Mouse (Mus musculus) mouse trophoblast stem cell (cell line): ENCODE data around the gene Clec4g.

Experiments
- in situ Hi-C, 2 experiments: fragments of 300-500 bp; cut with MseI, MboI; formaldehyde crosslinking; loops; 2 replicates in 1 of 2; 3 replicates in 1 of 2; pipeline ENCODE4 v1.15.1; 2025

The Clec4g gene

DNA sequence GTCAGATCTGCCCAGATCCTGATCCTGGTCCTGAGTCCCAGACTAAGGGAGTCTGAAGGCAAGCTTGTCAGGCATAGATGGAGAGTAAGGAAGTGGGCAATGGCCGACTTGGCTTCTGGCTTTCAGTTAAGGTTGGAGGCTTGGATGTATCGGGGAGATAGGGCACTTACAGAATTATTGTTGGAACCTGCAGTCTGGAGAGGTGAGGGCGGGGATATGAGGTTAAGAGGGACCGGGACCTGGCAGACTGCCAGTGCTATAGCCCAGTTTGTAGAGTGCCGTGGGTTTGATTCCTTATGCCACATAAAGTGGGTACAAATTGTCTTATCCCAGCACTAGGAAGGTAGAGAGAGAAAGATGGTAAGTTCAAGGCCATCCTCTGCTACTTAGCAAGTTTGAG lies 40.8 kb downstream of the Clec4g start:
- in situ Hi-C loops, result no loop called here

DNA sequence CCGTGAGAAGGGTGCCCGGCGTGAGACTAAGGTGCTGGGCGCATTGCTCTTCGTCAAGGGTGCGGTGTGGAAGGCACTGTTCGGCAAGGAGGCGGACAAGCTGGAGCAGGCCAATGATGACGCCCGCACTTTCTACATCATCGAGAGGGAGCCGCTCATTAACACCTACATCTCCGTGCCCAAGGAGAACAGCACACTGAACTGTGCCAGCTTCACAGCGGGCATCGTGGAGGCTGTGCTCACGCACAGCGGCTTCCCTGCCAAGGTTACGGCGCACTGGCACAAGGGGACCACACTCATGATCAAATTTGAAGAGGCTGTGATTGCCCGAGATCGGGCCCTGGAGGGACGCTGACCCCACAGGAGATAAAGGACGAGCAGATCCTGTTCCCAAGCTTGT lies 41.2 kb downstream of the Clec4g start:
- in situ Hi-C loops, result no loop called here

DNA sequence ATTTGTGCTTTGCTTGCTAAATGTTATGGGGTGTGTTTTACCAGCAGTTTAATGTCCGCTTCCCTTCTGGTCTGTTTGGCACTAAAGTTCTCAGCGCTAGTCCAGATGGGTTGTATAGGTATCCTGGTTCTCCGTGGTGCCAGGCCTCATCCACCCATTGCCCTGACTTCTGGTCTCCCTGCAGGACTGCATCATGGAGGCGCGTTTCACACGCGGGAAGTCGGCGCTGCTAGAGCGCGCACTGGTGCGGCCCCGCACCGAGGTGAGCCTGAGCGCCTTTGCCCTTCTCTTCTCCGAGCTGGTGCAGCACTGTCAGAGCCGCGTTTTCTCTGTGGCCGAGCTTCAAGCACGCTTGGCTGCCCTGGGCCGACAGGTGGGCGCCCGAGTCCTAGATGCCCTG lies 41.6 kb downstream of the Clec4g start:
- in situ Hi-C loops, result no loop called here

DNA sequence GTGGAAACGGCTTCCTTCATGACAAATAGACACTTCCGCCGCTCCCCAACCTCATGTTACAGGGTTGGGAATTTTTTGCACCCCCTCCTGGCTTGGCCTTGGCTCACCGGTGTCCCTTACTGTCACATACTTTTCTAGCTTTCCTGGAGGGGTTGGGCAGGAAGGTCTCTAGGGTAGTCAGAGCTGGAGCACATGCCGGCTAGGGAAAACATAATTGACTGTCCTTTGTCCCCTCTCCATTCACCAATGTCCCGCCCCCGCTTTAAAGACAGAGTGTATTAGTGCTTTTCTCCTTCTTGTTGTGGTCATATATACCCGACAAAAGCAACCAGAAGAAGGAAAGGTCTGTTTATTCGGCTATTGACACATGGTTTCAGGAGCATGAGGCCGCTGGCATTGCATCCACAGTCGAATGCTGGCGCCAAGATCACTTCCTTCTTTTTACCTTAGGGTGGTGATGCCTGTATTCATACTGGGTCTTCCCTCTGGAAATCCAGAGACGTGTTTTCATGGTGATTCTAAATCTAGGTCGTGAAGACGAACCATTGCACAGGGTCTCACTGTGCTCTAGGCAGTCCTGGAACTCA lies 43.4 kb downstream of the Clec4g start:
- in situ Hi-C loops, result no loop called here

DNA sequence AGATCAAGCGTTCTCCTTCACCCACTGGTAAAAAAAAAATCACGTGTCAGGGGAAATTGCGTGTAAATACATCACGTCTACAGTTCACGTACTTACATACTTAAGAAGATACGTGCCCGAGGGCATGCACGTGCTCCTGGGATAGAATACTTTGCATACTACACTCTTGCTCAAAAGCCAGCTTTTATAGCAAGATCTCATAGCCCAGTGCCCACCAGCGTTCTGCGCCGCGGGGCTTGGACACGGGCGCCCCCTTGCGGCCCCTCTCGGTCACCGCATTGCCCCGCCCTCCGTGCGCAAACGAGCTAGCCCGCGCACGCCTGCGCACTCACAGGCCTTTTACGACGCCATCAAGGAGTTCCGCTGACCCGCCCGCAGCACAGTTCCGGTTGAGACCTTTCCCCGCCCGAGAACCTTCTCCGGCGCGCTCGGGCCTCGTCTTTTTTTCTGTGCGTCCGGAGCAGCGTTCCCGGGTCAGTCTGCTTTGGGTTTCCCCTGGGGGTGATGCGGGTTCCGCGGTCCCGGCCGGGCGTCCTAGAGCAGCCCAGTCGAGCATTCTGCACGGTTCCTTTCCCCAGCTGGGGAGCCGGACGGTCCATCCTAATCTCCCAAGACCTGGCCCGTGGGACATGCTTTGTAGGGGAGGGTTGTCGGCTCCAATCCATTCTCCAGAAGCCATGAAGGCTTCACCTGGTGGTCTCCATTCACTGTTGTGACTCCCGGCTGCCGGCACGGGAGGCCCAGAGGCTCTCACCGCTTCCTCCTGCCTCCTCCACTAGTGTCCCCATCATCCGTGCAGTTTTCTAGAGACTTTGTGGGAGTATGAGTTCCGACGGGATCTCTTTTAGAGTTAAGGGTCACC lies 44.1 kb downstream of the Clec4g start, which contains the start of gene Trappc5:
TSS of gene Trappc5 (plus strand) at position 169 of the 862 bp plus-strand sequence.
- in situ Hi-C loops, result no loop called here

DNA sequence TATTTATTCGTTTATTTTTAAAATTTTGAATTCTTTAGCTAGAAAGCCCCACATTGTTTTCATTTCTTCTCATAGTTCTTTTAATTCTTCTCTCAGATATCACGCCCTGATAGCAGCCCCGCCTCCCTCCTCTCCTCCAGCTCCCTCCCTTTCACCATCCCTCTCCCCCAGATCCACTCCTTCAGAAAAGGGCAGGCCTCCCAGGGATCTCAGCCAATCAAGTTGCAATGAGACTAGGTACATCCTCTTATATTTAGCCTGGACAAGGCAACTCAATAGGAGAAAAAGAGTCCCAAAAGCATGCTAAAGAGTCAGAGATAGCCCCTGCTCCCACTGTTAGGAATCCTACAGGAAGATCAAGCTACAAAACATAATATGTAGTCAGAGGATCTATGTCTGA lies 45.8 kb downstream of the Clec4g start:
- in situ Hi-C loops, result loop anchor here in 1 of 2 experiments (5.0 kb wide), 1 partner anchor 42 kb away; the partner anchor contains the start of gene Stxbp2

DNA sequence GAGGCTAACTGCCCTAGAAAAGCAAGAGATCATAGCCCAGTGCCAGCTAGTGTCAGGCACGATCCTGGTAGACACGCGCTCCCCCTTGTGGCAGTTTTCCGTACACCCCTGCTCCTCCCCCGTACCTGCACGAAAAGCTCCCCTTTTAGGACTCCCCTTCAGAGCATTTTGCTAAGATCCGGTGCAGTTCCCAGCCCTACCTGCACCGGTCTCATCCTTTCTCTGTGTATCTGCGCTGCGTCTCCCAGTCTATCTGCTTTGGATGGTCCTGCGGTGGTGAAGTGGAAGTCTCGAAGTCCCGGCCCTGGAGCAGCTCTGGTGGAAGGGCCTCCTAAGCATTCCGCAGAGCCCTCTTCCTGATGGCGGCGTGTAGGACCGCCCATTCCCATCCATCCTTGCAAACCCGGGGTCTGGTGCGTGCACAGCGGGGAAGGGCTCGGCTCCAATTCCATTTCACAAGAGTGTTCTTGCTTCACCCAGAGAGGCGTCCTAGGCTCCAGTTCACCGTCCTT lies 48.4 kb downstream of the Clec4g start, which contains the start of gene Fcor:
TSS of gene Fcor (minus strand) at position 383 of the 512 bp plus-strand sequence.
- in situ Hi-C loops, result loop anchor here in 1 of 2 experiments (5.0 kb wide), 1 partner anchor 40 kb away; the partner anchor contains the start of gene Stxbp2

DNA sequence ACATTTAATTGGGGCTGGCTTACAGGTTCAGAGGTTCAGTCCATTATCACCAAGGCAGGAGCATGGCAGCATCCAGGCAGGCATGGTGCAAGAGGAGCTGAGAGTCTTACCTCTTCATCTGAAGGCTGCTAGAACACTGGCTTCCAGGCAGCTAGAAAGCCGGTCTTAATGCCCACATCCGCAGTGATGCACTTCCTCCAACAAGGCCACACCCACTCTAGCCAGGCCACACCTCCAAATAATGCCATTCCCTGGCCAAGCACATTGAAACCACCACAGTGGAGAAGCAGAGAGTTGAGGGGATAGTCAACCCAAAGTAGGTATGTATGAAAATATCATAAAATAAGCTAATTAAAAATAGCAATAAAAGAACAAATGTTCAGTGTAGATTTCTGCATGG lies 50.1 kb downstream of the Clec4g start:
- in situ Hi-C loops, result loop anchor here in 1 of 2 experiments (5.0 kb wide), 1 partner anchor 38 kb away; the partner anchor contains the start of gene Stxbp2

DNA sequence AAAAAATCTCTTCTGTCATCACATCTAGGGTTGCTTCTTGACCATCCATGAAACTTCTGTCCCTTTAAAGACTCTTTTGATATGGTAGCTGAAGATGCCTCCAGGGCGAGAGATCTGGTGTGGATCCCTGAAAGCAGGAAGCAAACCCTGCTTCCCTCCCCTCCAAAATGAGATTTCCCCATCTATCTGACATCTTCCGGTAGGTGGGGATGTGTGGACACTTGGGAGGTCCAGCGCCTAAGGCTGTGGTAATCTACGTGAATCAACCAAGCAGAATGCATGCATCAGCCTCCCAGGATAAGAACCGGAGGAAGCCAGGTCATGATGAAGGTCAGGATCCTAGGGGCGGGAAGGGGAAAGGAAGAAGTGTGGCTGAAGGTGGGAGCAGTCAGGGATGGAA lies 54.9 kb downstream of the Clec4g start, which contains the start of gene Mcemp1:
TSS of gene Mcemp1 (plus strand) at position 248 of the 400 bp plus-strand sequence.
- in situ Hi-C loops, result no loop called here

DNA sequence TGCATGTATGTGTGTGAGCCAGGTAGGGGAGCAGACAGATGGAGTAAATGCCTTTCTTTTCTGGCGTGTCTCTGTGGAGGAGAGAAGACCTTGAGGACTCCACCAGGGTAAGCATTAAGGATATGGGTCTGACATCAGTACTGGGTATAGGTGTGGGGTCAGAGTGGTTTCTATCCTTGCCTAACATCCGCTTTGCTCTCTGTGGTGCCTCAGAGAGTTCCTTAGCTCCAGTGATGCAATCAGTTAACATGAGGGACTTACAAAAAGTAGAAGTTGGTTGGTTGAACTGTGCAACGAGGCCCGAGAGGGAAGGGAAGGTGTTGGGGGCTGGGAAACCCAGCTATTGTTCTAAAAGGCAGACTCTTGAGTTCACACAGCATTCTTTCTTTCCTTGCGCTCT lies 56.0 kb downstream of the Clec4g start:
- in situ Hi-C loops, result no loop called here

DNA sequence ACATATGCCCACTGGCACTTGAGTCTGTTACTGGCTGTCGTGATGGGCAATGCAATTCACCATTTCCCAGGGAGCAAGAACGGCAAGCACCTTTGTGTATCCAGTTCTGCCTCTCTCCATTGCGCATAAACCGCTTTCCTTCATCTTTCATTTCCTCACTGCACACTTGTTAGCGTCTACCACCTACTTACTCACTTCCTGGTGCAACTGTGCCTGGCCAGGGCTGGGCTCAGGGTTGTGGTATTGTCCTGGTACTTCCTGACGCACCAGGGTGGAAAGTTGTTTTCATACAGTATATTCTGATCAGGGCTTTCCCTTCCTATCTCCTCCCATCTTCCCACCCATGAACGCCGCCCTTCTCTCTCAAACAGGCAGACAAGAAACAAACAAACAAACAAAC lies 59.6 kb downstream of the Clec4g start:
- in situ Hi-C loops, result no loop called here
